Mouse (Mus musculus): ENCODE measurements at regions not wholly inside any gene's neighbourhood (a gene's known extent, or its start where the extent isn't known, plus 50 kb on each side); places are given as distances from the start of the nearest gene placed in this dataset.

DNA sequence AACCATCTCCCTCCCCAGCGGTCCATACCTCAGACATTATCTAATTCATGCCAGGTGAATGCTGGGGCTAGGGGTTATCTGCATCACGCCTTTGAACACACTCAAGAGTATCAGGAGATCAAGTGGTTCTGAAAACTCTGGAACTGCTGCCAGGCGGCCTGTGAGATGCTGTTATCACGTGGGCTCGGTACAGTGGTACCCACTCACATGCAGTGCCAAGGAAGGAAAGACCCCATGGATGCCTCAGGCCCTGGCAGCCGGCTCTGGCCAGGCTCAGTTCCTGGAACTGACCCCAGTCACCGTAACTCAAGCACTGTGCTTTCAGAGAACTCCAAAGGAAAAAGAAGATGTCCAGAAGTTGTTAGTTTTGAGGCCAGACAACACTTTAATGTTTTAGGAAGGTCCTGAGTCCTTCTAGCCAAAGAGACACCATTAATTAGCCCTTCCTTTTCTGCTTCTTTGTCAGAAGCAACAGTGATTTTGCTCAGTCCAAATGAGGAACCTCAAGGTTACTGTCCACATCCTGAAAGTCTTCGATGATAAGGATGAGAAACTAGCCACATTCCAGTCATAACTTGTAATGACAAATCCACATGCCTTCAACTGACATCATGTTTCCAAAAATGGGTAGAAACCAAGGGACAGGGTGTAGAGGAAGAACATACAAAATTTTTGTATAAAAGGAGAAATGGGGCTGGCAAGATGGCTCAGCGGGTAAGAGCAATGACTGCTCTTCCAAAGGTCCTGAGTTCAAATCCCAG, 126.1 kb downstream of the Zbtb18 start:
- DNase-seq (ENCODE audit: low read depth, low spot score): no peak

DNA sequence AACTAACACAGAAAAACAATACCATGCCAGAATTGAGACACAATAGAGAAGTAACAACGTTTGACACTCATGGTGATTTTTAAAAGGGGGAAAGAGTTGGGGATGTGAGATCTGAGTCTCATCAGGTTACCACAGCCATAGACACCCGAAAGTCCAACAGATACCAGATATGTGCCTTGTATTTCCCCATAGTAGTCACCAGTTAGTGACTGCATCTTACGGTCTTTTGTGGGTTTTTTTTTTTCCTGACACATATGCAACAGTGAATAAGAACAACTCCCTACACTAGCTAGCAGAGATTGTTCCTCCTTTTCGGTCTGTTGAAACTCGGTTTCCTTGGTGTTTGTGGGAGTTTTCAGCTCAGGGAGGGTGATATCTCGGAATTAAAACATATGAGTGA, 127.4 kb downstream of the Zbtb18 start:
- no peak for DNase-seq (ENCODE audit: low read depth, low spot score)

DNA sequence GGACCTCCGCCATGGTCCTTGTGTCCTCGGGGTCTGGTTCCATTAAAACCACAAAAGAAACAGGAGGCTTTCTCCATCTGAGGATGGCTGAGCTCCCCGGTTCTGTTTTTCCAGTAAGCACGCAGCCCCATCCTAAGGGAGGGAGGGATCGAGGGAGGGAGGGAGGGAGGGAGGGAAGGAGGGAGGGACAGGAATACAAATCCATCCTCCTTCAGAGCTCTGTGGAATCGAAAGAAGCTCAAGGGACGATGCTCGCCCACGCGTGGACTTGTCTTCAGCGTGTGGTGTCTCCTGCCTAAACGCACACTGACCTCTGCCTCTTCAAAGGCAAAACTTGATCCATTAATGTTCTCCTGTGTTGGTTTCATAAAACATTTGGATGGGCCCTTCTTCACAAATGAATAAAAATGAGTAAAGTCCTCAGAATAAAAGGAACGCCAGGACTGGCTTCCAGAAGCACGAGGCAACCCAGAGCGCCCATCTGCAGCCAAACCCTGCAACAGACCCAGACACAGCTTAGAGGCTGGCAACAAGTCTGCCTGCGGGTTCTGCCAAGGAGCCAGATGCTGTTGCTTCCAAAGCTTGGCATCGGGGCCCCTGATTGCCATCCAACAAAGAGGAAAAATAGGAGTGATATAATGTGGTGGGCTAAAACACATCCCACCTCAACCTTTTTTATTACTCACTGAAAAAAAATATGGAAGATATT, 131.0 kb downstream of the Zbtb18 start:
- DNase-seq (ENCODE audit: low read depth, low spot score): no peak

DNA sequence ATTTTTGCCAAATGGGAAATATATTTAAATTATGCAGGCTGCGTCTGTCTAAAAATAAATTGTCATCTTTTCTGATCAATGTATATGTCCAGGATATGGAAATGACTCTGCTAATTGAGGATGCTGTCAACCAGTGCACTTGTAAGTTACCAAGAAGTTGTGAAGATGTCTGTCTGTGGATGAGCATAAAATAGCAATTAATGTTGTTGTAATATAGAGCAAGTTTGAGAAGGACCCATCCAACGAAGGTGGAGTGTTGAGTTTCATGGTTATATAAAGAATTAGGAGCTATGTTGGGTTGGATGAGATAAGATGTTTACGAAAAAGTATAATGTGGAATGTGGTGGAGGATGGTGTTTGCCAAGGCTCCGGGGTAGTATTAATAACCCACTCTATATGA, 131.6 kb downstream of the Zbtb18 start:
- DNase-seq (ENCODE audit: low read depth, low spot score): no peak

DNA sequence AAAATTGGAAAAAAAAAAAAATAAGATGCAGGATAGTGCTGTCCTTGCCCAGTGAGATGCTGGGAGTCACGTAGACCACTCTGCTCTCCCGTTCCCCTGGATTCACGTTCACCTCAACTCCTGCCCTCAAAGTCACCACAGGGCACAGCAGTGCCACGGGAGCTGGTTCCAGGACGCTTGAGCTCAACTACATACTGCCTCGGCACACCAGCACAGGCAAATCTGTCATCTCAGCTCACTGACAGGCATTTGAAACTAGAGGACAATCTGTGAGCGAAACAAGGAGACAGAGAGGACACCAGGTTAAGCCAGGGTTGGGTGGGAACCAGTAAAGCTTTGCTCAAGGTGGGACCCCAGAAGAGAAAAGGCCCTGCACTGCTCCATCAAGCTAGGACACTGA, 132.2 kb downstream of the Zbtb18 start:
- no peak for DNase-seq (ENCODE audit: low read depth, low spot score)

DNA sequence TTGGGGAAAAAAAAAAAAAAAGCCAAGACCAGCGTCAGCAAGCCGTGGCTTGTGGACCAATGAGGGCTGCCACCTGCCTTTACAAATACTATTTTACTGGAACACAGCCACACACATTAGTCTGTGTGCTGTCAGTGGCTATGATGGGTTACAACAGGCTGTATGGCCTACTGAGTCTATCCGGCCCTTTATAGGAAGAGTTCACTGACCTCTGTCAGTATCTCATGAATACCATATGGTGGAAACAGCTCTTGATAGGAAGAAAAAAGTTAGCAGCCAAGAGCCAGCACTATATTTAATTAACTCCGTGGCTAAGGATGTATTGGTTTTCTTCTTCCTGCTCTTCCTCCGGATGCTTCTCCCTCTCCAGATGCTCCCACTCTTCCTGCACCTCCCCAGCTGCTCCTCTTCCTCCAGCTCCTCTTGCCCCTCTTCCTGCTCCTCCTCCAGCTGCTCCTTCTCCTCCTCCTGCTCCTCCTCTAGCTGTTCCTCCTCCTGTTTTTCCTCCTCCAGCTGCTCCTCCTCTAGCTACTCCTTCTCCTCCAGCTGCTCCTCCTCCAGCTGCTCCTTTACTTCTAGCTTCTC, 142.2 kb downstream of the Zbtb18 start:
- no peak for DNase-seq (ENCODE audit: low read depth, low spot score)

DNA sequence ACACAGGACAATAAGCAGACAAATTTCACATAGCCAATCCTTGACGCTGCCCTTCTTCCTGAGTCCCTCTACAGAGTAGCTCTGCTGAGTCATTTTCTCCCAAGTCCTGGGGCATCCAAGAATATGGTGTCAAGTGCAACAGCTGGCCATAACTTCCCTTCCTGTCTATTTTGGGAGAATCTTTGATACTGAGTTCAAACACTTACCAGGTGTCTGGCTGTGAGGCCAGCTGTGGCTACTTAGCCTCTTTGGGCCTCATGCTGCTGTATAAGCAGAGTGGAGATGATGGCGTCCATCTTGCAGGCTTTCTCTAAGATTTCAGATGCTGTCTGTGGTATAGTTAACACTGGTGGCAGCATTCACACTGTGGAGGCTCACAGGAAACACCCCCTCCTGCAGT, 143.2 kb downstream of the Zbtb18 start:
- DNase-seq (ENCODE audit: low read depth, low spot score): no peak

DNA sequence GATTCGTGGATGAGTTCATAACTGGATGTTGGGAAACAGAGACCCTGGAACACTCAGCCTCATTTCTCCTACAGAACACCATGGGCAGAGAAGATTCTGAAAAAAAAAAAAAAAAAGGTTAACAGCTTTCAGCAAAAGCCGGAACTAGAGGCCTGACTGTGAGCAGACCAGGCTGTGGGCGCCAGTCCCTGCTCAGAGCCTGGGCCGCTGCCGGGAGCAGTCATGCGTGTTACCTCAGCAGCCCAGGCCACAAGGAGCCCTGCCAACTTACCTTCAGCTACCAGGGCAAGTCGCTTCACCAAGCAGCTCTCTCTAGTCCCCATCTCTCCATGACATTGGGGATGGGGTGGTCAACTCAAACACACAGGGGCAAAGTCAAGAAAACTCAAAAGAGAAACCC, 140.6 kb upstream of the 1700016C15Rik start:
- DNase-seq (ENCODE audit: low read depth, low spot score): no peak

DNA sequence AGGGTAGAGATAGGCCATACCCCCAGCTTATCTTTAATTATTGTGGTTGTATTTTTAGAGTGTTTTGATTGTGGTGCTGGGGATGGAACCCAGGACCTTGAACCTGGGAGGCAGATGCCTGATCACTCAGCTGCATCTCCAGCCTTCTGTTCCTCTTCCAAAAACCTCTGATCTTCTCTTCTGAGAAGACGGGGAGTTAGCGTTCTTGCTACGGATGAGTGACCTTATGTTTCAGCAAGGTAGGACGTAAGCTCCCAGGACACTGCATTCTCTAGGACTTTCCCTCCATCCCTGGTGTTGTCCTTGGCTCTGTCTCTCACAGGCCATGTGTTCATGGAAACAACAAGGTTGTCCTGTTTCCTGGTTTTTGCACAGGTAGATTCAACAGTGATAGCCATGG, 140.0 kb upstream of the 1700016C15Rik start:
- no peak for DNase-seq (ENCODE audit: low read depth, low spot score)

DNA sequence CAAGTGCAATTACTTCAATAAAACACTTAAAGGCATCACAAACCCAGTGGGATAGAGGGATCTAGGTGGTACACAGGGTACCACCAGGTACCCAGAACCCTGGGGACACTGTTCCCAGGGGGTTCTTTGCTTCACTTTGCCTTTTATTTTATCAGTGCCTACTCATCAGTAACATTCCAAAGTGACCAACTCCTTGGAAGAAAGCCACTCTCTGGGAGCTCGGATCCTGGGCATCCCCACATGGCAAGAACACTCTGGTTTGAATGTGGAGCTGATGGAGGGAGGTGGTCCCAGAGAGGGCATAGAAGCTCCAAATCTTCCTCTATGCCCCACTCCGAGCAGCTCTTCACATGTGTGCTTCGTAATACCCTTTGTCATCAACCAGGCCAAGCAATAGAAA, 137.9 kb upstream of the 1700016C15Rik start:
- DNase-seq (ENCODE audit: low read depth, low spot score): no peak

DNA sequence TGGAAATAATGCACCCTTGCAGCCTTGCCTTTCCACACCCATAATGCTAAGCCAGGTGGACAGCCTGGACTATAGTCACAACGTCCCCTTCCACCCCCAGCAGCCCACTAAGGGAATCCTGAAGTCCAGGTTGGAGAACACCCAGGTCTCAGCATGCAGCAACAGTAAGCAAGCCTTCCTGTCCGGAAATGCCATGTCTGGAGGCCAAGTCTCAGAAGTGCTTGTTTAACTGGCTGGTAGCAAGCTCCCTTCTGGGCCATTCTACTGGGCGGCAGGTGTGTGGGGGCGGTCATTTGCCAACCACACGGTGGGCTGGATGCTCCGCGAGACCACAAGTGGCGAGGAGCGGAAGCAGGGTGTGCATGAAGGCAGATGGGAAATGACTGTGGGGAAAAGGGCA, 137.3 kb upstream of the 1700016C15Rik start:
- DNase-seq (ENCODE audit: low read depth, low spot score): no peak

DNA sequence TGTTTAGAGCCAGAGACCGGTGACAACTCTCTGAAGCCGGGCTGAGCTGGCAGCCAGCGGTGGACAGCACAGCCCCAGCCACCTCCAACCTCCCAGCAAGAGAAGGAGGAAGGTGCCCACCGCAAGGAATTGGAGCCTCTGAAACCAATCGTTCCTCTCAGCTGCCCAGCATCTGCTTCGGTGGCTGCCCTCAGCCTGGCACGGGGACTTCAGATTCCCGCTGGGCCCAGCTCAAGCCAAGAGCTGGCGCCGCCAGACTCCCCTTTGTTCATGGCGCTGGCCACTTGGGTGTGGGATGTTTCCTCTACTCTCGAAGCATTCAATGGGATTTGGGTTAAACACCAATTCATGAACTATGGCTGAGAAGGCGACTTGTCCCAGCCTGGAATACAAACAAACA, 135.3 kb upstream of the 1700016C15Rik start:
- no peak for DNase-seq (ENCODE audit: low read depth, low spot score)

DNA sequence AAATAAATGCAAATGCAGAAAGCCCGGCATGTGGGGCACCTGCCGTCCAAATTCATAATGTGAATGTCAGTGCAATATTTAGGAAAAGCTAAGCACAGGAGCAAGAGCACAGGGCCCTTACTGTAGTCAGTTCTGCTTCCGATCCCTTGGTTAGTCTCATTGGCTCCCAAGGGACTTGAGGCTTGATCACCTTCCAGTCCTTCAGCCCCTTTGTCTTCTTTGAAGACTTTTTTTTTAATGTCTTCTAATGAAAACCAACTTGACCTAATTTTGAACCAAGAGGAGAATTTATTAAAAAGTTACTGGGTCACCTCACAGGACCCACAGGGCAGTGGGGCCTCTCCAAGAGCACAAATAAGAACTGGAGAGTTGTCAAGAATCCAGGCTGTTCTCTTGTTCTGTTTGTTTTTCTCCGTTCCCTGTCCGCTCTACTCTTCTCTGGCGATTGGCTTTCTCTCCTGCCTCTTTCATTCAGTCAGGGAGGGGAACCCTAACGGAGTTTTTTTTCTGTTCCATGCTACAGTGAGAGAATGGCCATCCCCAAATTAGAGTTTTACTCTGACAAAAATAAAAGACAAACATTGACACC, 134.2 kb upstream of the 1700016C15Rik start:
- no peak for DNase-seq (ENCODE audit: low read depth, low spot score)

DNA sequence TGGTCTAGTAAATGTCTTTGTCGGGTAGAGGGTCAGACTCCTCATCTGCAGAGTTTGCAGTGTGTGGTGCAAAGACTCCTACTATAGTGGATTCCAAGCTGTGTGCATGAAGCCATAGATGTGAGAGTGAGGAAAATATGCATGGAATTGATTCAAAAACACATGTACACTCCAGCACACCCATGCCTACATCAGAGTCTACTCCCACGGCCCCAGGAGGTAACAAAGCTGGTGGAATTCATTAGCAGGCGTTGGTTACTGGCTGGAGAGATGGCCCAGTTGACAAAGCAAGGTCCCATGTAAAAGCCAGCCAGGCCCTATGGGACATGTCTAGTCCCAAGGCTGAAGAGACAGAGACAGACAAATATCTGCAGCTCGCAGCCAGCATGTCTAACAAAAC, 132.6 kb upstream of the 1700016C15Rik start:
- no peak for DNase-seq (ENCODE audit: low read depth, low spot score)

DNA sequence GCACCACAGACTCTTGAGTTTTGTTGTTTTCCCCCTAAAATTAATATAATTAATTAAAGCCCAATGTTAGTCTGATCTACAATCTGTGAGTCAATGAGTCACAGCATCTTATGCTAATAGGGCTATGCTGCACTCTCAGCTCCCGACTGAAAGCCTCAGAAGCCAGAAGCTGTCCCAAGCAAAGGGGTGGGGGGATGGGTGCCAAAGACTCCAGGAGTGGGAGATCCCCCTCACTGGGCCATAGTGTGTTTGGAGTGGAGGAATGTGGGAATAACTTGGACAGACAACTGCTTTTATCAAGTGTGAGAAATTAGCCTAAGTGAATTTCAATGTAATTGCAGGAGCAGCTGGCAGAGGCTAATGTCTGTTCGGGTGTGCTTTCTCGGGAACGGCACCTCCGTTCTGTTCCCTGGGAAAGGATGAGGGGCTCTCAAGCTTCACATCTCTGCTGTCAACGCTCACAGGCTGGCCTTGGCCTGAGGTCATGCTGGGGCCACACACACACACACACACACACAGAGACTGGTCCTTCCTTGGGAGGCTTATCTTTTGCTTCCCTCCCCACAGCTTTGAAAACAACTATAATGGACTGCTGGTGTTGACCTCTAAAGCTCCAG, 124.2 kb upstream of the 1700016C15Rik start:
- no peak for DNase-seq (ENCODE audit: low read depth, low spot score)

DNA sequence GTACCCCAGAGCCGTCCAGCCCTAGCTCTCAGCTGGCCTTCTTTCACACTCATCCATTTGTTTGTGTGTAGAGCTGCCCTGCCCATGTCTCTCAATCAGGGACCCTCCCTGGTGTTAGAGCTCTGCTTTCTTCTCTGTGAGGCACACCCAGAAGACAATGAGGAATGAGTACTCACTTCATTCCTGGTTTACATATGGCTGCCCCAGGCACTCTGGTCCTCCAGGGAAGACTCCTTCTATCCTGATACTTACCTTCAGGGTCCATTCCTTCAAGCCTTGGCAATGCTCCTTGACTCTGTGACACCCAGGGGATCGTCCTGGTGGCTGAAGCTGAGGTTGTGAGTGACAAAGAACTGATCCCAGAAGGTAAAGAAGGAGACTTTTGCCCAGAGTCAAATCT, 122.0 kb upstream of the 1700016C15Rik start:
- no peak for DNase-seq (ENCODE audit: low read depth, low spot score)

DNA sequence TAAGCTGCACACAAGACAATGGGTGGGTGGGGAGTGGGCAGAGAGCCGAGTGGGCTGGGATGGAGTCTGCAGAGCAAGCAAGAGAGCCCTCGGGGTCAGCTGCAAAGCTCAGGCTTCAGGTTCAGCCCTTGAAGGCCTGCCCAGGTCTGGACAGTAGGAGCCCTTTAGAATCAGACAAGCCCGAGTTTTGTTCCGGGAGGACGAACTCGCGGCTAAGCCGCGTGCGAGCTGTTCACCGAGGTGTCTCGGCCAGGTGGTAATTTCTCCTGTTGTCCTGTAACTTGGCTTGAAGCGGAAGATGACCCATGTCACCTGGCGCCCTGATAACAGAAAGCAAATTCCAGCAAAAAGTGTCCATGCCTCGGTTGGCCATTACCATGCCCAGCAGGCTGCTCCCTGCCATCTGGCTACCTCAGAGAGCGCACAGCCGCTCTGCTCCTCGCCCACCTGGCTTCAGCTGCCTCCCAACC, 121.0 kb upstream of the 1700016C15Rik start:
- no peak for DNase-seq (ENCODE audit: low read depth, low spot score)

DNA sequence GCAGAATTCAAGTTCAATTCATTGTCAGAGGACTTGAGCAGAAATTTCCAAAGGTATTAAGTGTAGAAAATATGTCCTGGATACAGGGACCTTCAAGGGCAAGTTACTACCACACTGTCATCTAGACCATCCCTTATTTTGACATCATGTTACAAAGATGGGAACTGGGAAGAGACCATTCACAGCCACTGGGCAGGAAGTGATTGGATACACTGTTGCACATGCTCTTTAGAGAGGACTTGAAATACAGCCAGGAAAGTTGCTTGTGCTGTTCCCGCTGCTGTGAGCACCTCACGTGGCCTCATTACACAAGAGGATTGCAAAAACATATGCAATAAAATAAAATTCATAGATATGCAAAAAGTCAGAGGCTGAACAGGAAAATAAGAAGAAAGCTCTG, 120.4 kb upstream of the 1700016C15Rik start:
- no peak for DNase-seq (ENCODE audit: low read depth, low spot score)

DNA sequence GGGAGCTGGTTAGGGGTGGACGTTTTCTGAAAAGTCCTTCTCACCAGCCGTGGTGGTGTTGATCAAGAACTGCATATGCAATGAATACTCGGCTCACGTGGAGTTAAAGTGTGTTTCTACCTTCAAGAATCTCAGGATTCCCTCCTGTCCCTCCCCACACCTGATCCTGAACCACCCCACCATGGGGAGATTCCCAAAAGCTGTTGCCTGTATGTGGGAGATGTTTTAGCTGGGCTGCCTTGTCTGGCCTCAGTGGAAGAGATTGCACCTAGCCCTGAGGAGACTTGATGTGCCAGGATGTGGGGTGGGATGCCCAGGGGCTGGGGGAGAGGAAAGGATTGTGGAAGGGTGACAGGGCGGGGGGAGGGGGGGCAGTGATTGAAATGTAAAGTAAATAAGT, 119.9 kb upstream of the 1700016C15Rik start:
- DNase-seq (ENCODE audit: low read depth, low spot score): no peak

DNA sequence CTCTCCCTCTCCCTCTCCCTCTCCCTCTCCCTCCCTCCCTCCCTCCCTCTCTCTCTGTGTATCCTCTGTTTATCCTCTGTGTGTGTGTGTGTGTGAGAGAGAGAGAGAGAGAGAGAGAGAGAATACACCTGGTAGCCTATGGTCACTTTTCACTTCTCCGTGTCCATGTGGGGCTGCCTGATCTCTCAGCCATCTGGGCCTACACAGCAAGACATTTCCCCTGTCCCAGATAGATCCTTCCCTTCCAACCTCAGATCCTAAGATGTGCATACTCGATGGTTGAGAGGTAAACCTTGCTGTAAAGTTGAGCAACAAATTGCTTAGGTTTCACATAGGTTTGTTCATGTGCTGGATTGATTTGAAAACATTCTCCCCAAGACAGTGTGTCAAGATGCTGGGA, 119.5 kb upstream of the 1700016C15Rik start:
- DNase-seq (ENCODE audit: low read depth, low spot score): no peak

DNA sequence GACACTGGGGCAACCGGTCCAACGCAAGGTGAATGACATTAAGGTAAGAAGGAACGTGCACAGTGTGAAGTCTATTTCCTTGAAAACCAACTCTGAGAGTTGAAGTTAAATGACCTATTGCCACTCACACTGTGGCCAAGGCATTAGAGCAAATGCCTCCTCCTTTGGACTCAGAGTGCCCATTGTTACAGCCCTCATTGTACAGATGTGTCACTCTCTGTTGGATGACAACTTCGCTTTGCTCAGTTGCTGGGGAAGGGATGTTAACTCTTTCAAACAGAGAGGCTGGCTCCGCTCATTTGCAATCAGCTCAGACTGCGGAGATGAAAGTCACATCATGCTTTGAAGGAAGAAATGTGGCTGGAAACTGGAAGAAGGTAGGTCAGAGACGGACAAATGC, 117.1 kb upstream of the 1700016C15Rik start:
- DNase-seq (ENCODE audit: low read depth, low spot score): no peak

DNA sequence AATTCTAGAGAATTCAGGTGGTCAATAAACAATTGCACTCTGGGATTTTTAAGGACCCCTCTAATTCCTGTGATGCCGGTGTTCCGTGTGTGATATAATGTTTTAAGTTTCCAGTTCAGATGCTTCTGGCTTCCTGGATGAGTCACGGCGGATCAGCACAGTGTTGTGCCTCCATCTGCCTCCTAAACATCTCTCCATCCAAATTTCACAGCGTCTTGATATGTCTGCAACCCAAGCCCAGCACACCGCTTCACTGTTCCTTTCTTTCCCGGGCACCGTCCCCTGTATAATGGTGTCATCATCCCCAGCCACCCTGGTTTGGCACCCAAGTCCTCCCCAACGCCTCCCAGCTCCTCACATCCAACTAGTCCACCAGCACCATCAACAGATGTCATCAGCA, 114.0 kb upstream of the 1700016C15Rik start:
- no peak for DNase-seq (ENCODE audit: low read depth, low spot score)
